Mouse (Mus musculus) right cerebral cortex, postnatal 14 days (tissue): Measurements from ENCODE around the gene Ctnnb1.
A peak's percentile ranks its signal among the peaks of the same experiment; 100 is the strongest.

Source experiments
- DNase-seq: peaks from one replicate; pipeline ENCODE4 v3.0.0; 2022

The Ctnnb1 gene

DNA sequence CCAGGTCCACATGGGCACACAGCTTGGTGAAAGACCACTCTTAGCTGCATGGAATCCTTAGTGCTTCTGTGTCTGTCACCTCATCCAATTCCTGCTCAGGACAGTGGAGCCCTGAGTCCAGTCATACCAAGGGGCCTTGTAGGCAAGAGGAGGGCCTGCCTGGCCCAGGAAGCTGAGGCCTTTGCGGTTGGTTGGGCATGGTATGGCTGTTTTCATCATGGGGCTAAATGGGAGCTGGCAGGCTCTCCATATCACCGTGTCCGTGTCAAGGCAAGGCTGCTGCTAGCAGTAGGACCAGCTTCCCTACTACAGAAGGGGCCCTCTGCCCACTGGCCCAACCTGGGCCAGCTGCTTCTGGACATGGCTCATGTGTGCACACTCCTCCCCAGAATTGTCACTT lies 34.7 kb downstream of the Ctnnb1 start:
- no peak for DNase-seq

DNA sequence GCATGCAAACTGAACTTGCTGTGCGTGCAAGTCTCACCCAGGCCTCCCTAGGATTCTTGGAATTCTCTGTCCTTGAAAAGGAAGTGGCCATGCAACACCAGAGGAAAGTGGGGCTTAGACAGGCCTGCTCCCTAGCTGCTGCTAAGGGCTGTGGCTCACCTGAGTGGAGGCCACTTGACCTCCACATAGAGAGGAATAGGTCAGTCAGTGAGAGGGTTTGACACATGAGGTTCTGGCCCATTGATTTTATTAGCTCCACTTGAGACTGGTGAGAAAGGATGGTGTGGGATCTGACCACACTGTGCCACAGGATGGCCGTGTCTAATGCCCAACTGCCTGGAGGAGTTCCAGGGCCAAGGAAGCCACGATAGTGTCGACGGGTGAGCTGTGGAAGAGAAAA lies 35.2 kb downstream of the Ctnnb1 start:
- no peak for DNase-seq

DNA sequence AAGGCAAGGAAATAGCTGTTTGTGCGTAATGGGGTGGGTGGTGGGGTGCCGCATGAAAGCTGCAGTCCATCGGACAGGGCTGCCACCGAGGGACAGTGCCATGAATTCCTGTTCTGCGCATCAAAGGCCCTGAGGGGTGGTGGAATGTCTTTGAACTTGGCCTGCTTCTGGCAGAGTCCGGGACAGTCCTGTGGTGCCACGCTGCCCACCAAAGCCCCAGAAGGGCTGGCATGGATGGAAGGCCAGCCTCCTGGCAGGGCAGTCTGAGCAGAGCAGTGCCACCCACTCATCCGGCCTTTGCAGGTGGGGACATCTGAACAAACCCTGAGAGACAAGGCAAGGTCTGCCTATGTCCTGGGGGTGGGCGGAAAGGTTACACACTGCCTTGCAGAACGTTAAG lies 36.0 kb downstream of the Ctnnb1 start:
- no peak for DNase-seq

GRCm38 (mm10) chr9:120973026-120973515 lies 44.1 kb downstream of the Ctnnb1 start:
- DNase-seq = no peak

DNA sequence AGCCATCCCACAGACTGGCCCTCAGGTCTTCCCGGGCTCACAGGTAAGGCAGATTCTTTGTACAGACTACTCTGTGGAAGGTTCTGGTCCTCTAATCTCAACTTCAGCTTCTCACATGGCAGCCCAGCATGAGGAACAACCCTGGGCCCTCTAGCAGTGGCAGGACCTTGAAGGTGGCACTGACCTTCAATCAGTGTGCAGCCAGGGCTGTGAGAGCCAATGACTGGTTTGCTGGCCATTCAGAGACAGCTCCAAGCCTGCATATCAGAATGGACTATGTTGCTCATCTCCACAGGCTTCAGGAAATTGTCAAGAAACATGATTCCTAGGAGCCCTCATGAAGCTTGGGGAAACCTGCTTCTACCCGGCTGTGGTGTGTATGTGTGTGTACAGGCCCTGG lies 45.2 kb downstream of the Ctnnb1 start:
- no peak for DNase-seq

GRCm38 (mm10) chr9:120976158-120976557 lies 47.1 kb downstream of the Ctnnb1 start:
- DNase-seq = no peak

DNA sequence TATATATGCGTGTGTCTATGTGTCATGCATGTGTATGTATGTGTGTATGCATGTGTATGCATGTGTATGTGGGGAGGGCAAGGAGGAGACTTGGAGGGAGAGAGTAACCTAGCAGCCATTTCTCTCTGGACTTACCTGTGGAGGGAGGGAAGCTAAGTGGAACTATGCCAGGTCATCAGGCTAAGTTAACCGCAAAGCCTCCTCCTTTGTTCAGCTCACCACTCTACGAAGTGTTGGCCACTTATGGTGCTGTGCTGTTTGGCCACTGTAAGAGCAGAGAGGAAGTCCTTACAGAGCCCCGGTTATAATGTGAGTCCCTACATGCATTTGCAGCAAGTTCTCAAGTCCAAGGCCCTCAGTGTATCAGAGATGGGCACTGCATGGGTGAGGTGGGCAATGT lies 47.8 kb downstream of the Ctnnb1 start:
- no peak for DNase-seq

DNA sequence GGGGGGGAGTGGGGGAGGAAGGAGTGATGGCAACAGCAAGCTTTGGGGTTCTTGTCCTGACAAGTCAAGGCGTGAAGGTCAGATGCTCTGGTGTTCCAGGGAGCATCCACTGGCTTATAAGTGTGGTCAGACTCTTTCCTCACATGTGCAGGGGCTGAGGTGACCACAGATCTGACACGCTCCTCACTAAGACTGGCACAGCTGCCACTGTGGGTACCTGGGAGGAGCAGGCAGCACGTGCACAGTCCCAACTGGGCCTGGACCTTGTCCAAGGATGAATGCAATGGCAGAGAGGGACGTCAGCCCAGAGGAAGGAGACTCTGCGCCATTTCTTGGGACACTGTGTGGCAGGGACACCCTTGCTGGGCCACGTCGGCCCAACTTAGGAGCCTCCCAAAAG lies 52.8 kb downstream of the Ctnnb1 start:
- no peak for DNase-seq

DNA sequence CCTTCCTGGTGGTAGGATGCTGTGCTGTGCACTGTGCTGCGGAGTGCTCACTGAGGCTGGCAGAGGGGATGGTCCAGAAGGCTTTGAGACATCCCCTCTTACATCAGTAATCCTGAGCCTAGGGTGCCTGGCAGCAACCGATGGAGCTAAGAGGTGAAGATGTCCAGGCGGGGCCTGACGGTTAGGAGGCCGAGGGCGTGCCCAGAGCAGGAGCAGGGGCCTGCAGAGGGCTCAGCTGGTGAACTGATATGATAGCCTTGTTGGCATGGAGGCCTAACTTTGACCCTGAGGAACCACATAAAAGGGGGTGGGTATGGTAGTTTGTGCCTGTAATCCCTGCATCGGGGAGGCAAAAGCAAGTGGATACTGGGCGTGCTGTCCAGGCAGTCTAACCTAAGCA lies 54.8 kb downstream of the Ctnnb1 start:
- no peak for DNase-seq

DNA sequence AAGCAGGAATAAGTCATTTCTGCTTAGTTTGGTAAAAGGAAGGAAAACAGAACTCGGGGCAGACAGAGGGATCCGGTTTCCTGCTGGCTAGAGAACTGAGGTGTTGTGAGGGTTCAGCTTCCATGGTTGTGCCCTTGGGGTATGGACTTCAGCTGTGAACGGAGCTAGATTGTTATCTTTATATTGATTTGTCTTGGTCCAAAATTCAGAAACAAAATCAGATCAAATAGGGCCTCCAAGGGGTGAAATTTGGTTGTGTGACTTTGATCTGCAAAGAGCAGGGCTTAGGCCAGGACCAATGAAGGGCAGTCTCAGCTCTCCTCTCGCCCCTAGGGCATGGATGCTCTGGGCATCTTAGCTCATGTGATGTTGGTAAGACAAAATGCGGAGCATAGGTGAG lies 55.5 kb downstream of the Ctnnb1 start:
- no peak for DNase-seq

DNA sequence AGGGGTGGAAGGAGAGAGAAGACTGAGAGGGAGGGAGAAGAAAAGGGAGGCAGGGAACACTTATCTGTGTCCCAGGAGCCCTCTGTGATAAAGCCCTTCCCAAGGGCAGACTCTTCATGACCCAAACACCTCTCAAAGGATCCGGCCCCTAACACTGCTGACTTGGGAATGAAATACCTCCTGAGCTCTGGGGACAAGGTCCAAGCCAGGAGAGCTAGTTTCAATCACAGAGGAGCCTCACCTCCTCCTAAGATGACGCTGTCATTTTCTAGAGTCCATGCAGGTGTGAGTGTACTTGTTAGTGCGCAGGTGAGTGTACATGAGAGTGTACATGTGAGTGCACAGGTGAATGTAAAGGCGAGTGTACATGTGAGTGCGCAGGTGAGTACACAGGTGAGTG lies 56.0 kb downstream of the Ctnnb1 start:
- no peak for DNase-seq

- no peak for DNase-seq
These were observed 56.5 kb downstream of the Ctnnb1 start for GRCm38 (mm10) chr9:120985524-120985923.

DNA sequence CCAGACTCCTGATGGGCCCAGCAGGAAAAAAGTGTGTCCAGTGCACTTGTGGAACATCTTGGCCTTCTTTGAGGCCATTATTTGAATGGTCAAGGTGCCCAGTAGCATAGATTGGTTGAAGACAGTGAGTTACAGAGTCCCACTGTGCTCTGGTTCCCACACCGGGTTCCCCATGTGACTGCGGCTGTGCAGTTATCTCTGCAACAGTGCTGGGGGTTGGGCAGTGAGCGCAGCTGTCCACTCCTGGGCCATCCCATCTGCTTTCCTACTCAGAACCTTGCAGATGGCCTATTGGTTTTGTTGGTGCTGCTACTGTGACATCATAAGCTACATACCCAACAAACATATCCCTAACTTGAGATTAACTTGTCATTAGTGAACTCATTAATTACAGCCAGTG lies 57.2 kb downstream of the Ctnnb1 start:
- DNase-seq = no peak

GRCm38 (mm10) chr9:120986994-120987393 lies 58.0 kb downstream of the Ctnnb1 start:
- DNase-seq = no peak

DNA sequence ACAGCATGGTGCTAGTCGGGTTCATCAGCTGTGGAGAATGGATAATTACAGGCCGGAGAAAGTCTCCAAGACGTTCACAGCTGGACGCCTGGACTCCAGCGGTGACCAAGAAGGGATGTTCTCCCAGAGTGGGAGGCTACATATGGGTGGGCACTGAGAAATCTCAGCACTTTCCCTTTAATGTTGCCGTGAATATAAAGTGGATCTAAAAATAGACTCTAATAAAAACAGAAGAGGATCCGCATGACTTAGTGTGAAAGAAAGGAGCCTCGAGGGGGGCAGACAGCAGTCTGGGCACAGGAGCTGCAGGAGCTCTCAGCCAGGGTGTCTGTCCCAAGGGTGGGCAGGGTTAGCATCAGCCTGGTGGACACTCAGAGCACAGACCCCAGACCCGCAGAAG lies 59.1 kb downstream of the Ctnnb1 start:
- no peak for DNase-seq

GRCm38 (mm10) chr9:120989806-120990700 lies 61.0 kb downstream of the Ctnnb1 start:
- no peak for DNase-seq

DNA sequence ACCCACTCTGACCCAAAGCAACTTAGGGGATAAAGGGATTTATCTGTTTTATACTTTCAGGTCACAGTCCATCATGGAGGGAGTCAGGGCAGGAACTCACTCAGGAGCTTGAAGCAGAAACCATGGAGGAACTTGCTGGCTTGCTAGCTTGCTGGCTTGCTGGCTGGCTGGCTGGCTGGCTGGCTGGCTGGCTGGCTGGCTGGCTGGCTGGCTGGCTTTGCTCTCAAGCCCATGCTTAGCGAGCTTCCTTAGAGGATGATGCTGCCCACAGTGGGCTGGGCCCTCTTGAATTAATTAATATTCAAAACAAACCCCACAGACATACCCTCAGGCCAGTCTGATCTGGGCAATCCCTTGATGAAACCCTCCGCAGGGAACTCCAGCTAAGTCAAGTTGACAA lies 62.8 kb downstream of the Ctnnb1 start:
- no peak for DNase-seq

- no peak for DNase-seq
These were observed 64.0 kb downstream of the Ctnnb1 start for GRCm38 (mm10) chr9:120993004-120993403.

GRCm38 (mm10) chr9:120994223-120995155 lies 65.5 kb downstream of the Ctnnb1 start:
- no peak for DNase-seq

GRCm38 (mm10) chr9:120998696-120999095 lies 69.7 kb downstream of the Ctnnb1 start:
- DNase-seq = no peak

DNA sequence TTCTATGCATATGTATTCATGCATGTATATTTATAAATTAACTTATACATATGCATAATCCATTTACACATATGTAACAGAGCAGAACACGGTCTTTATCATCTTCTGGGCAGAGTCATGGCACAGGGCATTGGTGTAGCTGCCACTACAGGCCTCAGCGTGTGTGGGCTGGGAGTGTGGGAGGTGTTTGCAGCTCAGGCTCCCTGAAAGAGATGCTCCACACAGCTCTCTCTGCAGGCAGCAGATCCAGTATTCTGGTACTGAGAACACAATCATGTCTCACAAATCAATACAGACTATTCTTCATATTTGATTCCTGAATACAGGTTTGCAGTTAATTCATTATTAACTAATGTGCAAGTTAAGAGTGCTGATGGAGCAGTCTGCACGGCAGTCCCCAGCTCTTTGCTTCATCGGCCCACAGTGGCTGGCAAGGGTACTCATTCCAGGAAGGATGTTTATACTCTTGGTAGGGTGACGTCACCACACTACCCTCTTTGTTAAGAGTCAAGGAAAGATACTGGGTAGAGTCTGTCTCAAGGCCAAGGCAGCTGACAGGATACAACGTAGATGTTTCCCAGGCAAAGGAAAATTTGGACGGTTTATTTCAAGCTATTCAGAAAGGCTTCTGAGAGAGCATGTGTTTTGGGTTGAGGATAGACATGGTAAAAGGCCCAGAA lies 71.8 kb downstream of the Ctnnb1 start:
- DNase-seq = peak; percentile 25

DNA sequence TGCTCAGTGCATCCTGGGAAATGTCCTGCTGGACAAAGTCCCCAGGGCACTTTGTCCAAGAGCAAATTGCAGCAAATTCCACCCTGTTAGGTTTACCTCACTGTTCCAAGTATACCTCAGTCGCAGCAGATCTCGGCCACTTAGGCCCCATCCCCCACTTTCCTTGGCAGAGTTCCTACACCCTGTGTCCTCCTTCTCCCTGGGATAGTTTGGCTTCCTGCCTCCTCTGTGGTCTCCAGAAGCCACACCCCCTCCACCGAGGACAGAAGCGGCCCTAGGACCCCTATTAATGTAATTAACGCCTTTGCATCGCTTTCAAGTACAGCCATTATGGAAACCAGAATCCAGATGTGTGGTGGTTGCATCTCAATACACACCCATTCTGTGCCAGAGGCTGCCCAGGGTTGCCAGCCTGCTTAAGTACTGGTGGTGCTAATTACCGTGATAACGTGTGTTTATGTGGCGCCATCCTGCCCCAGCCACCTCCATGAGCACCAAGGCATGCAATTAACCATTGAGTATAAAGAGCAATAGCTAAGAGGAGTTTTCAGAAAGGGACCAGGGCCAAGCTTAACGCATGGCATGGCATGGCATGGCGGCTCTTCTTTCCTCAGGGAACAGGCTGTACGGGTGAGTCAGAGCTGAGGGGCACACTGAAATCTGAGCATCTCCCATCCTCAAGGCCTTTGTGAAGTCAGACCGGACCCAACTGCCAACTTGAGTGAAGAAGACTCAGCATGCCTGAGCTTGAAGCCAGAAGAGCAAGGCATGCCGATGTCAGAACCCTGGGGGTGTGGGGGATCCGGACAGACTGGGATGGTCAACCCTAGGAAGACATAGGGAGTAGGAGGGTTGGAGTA lies 72.9 kb downstream of the Ctnnb1 start:
- no peak for DNase-seq
